Mouse (Mus musculus) large intestine, adult 2 months (tissue): ENCODE measurements around the gene Dnaaf1. TPM values are rescaled to one million over a fixed set of nuclear protein-coding genes. Genes with fewer than 3 reads are reported as not detected.

Source experiments
- DNase-seq: peaks from one replicate; pipeline ENCODE4 v3.0.0-alpha.2; 2012; ENCODE audit warnings: low read depth, low spot score
- WGBS: fragments of 180-500 bp; shearing (Covaris S2); methylation state at CpG from one replicate; pipeline ENCODE4 v1.1.7; 2018; 5-methylcytosine and 5-hydroxymethylcytosine counted together
- polyA plus RNA-seq: library from polyadenylated mRNA; depleted of rRNA; stranded (reverse); fragments of >200 nt; gene quantifications from 2 replicates; pipeline ENCODE4 v1.2.3, GENCODE M21; 2012; rRNA removed

Dnaaf1 gene
- 3.5 and 7.3 TPM in 2 replicates for polyA plus RNA-seq

DNA sequence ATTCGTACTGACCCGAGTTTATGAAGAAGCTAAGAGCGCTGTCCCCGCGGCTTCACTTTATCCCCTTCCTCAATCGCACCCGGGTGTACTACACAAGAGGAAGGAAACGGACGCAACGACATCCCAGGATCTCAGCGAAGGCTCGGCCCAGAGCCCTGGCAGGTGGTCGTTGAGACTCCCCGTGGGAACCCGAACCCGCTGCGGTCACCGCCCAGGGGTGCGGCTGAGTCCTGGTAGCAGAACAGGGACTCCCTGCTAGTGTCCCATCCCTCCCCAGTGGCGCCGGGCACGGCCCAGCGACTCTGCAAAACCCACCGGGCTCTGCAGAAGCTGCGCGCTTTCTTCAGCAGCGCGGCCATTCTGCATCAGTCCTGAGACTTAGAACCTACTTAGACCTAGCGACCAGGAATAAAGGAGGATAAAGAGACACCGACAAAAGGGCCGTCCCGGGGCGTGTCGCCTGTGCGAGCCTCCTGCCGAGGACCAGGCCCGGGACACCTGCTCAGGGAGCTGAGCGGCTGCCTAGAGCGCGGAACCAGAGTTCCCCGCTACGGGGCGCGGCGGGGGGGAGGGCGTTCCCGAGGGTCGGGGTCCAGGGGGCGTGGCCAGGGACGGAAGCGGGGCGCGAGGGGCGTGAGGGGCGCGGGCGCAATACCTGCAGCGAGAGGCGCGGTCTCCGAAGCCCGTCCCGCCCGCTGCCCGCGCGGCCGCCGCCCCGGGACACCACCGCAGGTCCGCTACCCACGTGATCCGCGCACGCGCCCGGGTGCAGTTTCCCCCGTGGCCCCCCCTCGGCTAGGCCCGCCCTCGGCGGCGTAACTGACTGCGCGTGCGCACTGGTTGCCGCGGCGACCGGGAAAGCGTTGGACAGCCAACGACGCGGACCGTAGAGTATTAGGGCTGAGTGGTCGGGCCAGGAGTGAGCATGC is at the start of gene Dnaaf1, which contains the start of gene Hsdl1:
Dnaaf1 (plus strand) TSS at position 799 of the 929 bp plus-strand sequence.
Hsdl1 (minus strand) TSS at position 747 of the 929 bp plus-strand sequence.
- under 1% methylated on average over 96 of the region's 97 CpGs for WGBS
- no peak for DNase-seq

DNA sequence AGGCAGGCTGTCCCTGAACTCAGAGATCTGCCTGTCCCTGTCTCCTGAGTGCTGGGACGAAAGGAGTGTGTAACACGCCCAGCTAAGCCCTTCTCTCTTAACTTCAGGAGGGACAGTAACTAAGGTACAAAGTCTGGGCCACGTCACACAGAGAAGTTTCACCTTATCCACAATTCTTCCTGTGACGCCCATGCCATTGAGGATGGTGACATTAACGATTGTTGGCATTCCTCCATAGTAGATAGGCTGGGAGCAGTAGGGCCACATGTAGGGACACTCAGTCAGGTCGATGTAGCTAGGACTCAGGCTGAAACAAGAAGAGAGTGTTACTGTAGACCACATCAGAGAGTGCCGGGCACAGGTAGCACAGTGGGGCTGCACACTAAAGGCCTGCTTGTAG is 46.3 kb upstream of the Dnaaf1 start:
- DNase-seq: peak; percentile 82
- 43% methylated on average over 7 of the region's 7 CpGs for WGBS

DNA sequence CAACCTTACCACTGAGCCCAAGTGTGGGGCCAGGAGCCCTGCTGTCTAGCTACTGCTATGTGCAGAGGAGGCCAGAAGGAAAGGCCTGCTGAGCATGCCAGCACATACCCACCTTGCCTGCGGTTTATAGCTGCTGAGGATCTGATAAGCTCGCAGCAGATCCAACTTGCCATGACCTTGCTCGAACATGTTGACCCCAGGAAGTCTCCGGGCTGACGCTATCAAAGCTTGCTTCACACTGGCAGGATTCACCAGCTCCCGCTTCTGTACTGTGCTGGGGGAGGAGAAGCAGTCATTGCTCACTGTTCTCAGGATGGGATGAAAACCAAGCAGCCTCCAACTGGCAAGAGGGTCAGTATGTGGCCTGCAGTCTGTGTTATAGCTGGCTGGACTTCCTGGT is 44.1 kb upstream of the Dnaaf1 start:
- DNase-seq: no peak
- 49% methylated on average over 6 of the region's 6 CpGs for WGBS

DNA sequence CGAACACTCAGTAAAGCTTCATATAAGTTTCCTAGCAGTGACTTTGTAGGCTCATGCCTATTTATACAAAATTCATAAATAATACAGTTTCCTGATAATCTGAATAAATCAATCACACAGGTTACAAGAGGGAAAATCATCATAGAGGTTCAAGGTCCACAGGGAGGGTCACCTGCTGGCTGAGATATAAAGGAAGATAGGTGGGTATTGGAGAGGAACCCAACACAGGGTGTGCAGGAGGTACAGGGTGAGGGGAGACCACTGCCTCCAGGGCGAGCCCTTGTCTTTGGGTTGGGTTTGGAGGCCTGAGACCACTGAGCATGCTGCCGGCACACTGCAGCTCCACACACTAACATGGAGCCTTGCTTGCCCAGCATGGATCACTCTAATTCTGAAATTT is 43.6 kb upstream of the Dnaaf1 start:
- 74% methylated on average over 3 of the region's 3 CpGs for WGBS
- DNase-seq: no peak

DNA sequence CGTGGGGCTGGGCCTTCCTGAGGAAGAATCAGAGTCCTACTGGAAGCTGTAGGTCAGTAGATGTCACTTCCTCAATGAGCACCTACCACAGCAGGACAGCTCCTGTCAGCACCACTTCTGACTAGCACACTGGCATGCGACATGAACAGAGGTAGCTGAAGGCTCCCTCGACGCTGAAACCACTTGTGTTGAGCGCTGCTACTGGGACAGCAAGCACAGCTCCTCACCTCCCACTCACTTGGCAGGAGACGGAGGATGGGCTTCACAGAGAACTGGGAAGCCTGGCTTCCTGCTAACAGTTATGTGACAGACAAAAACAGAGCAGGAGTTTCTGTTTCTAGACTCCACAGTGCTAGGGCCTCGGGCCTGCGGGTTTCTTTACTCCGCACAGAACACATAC is 43.1 kb upstream of the Dnaaf1 start:
- DNase-seq: no peak
- 80% methylated on average over 9 of the region's 9 CpGs for WGBS

DNA sequence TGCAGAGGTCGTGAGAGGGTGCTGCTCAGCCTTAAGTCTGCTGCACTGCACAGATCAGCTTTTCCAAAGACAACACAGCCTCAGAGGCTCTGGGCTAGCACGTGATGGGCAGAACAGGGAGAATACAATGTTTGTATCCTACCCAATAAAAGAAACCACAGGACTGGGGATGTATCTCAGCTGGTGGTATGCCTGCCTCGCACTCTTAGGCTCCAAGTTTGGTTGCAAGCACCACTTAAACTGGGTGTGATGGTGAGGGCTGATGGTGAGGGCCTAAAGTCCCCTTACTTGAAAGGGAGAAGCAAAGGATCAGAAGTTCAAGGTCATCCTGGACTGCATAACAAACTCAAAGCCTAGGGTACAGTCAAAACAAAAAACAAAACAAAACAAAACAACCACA is 30.4 kb upstream of the Dnaaf1 start:
- WGBS: 50% methylated on average over 3 of the region's 3 CpGs
- DNase-seq: no peak

DNA sequence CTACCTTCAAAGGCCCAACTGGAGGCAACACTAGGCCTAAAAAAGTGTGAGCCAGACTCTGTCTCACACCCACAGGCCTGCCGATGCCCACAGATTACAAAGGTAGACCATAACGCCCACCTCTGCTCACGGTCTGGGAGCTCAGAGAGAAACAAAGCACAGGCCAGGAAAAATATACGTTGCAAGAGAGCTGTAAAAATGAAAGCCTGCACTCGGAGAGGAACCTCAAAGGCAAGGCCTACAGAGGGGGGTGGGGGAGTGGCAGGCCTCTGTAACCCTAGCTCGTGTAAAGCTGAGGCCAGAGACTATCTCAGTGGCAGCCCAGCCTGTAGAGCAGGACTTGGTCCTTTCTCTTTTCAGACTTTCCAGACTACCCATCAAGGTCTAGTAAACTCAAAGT is 29.9 kb upstream of the Dnaaf1 start:
- WGBS: 48% methylated on average over 6 of the region's 6 CpGs
- DNase-seq: no peak

DNA sequence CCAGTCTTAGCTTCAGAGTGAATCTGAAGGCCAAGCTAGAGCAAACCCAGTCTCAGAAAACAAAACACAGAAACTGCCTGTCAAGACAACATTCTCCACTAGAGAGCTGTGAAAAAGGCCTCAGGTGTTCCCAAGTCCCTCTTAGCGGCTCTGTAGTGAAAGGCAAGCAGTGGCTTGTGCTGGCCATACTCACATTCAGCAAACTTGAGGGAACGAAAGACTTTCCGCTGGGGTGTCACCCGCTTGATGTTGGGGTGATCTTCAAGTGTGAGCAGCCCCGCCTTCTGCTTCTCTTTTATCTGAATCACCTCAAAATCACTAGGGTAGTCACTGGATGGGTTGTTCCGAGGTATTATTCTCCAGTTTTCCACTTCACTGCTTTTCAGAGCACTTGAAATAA is 29.2 kb upstream of the Dnaaf1 start:
- 97% methylated on average over 6 of the region's 6 CpGs for WGBS
- no peak for DNase-seq

DNA sequence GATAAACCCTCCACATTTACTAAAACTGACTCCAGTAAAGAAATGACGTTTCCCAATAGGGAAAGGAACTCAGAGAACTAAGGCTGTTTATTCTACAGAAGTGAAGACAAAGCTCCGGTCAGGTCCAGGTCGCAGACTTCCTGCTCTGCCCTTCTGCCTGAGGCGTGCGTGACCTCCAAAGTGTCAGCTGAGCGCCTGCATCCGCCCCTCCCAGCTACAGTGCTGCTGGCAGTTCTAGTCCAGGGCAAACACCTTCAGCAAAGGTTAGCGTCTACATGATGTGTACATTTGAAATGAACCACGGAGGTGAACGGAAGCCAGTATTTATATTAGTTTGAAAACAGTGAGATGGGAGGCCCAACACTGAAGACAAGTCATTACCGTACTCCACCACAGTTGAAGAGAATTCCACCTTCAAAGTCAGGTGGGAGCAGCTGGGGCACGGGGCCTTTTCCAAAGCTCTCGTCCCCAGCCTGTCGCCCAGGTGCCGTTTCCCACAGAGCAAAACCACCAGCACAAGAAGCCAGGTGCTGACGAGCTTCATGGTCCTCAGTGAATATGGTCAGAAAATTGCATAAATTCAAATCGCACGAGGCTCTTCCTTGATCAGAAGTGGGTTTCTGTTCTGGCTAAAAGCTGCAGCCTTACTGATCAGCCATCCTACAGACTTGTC is 27.9 kb upstream of the Dnaaf1 start:
- WGBS: 57% methylated on average over 18 of the region's 18 CpGs
- DNase-seq: no peak

DNA sequence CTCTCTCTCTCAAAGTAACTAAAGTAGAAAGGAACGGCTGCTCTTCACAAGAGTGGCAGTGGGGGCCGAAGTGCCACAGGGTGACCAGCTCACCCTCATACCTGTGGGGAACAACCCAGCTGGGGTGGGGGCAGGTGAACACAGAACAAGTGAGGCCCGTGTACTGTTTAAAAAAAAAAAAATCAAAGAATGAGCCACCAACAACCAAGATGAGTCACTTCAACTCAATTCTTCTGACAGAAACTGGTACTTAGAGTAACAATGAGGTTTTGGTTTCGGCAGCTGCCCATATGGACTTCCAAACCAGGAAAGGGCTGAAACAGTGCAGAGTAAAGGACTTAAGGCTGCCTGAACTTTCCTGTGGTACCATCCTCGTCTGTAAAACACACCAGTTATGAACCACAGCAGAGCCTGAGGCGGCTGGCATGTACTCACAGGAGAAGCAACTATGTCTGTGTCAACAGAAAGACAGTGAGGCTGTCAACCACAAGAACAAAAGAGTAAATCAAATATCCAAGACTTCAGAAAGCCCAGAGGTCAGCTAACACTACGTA is 26.4 kb upstream of the Dnaaf1 start:
- 53% methylated on average over 7 of the region's 7 CpGs for WGBS
- DNase-seq: no peak

DNA sequence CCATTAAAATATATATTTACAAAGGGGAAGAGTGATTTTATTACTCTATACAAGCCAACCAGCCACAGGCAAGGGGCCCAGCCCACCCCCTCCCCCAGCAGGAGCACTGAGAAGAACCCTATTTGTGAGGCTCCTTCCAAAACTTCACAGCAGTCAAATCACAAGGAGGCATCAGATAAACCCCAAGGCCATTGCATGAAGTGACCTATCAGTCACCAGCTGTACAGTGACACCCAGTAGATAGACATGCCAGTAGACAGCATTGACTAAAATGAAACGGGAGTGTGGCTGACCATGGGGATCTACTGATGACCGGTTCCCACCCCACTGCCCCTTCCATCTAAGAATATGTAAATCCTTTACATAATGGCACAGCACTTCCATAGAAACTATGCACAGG is 22.1 kb upstream of the Dnaaf1 start:
- 24% methylated on average over 2 of the region's 2 CpGs for WGBS
- DNase-seq: no peak

DNA sequence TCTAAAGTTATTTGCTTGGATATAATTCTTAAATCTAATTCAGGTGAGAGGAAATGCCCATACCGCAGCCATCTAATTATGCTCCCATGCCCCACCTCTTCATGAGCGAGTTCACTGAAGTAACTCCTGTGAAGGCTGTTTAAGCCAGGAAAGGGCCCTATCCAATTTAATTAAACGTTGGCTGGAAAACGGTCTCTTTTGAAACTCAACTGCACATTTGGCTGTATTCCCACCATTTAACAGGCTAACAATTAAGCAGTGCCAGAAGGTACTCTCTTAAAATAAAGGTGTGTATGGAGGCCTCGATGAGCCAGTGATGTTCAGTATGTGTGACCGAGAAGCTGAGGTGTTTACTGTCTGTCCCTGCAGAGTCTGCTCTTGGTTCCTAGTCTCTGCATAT is 19.2 kb upstream of the Dnaaf1 start:
- no peak for DNase-seq
- 33% methylated on average over 6 of the region's 6 CpGs for WGBS

DNA sequence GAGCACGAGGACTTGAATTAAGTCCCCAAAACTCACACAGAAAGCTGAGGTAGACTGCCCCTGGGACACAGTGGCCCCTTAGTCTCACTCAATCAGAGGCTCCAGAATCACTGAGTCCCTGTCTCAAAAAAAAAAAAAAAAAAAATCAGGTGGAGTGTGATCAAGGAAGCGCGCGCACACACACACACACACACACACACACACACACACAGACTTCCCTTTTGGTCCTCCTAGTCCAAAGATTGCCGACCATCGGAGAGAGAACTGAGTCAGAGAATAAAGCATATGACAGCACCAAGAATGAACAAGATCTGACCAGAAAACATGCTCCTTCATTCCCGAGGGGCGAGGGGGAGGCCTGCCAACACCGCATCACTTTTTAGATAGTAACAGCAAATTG is 17.9 kb upstream of the Dnaaf1 start:
- no peak for DNase-seq
- 30% methylated on average over 9 of the region's 9 CpGs for WGBS

DNA sequence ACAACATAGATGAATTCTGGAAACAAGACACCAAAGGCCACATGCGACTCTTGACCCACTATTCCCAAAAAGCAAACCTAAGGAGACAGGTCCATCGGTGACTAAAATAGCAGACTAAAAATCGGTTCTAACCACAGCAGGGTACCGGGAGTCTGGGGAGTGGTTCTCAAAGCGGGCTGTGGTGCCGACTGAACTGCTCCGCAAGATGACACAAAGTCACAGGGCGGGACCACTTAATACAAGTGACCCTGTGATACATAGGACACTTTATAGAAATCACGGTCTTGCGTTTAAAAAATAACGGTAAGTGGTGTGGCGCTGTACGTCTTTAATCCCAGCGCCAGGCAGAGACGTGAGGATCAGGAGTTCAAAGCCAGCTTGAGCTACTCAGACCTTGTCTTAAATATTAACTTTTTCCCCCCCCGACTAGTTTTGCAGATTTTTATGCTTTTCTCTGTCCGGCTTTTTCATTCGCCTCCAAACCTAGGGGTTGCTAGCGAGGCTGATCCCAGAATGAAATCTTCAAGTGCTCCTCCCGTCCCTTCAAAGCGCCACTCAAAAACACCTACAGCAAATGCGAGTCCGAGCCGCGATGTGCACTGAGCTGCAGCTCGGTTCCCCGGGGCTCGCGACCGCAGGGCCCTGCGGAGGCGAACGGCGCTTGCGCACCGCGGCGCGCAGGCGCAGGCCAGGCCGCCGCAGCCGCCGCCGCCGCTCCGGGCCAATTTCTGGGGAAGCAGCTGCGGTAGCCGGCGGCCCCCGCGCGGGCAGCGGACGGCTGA is 17.0 kb upstream of the Dnaaf1 start:
- DNase-seq: no peak

DNA sequence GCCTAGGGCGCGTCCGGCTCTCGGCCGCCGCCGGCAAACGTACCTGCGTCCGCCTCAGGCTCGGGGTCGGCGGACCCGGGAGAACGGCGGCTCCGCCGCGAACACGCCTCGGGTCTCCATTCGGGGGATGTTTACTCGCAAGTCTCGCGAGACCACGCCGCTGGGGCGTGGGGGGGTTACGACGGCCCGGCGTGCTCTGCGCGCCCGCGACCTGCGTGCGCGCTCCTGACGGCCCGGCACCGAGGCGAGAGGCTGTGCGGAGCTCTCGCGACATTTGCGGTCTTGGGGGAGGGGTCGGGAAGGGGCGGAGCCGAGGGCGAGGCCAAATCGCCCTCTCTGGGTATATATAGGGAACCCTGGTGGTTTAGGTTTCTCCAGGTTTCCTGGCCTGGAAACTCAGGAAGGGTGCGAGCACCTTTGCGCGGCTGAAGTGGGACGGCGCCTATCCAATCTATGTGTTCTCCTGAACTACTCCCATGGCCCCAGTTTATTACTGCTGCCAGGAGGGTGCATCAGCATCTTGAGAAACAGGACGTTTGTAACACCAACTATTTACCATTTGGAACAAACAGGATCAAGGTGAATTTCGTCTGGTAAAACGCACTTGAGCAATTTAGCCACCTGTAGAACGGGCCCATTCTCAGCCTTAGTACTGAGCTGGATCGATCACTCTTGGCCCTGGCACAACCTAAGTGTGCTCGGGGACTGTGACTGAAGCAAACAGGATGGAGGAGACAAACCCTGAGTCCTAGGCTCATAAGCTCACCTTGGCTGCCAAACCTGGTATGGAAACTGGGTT is 16.2 kb upstream of the Dnaaf1 start, which contains the start of gene Mbtps1:
Mbtps1 (minus strand) TSS at position 133 of the 799 bp plus-strand sequence.
- peak; percentile 84 for DNase-seq
- WGBS: 3% methylated on average over 63 of the region's 63 CpGs

More for the DNA sequence above, 17.0 kb upstream of the Dnaaf1 start:
- 1% methylated on average over 55 of the region's 55 CpGs for WGBS

DNA sequence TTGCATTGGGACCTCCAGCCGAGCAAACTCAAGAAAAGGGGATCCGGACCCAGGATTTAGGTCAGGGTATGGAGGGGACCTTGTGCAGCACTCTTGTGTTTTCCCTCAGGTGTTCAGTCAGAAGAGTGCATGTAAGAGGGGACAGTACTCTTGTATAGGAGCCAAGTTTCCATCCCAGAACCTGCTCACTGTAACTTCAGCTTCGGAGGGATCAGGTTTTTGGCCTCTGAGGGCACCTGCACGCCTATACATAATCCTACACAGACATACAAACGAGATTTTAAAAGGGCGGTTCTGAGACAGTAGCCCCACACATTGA is 15.7 kb upstream of the Dnaaf1 start:
- DNase-seq: no peak
- 81% methylated on average over 6 of the region's 6 CpGs for WGBS

DNA sequence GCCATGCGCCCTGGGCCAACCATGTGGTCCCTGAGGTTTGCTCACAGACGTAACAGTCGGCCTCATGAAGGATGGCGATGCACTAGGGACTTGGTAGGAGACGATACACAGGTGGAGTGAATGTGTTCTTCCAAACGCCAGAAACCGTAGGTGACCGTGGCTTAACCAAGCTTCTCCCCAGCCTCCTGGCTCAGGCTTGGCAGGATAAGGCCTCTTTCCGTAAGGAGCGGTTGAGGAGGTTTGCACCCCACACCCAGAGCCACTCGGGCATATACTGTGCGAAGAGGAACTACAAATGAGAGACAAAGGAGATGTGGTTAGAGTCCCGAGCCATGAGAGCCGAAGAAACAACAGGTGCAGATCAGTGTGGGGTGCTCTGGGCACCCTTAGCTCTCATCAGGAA is 11.2 kb upstream of the Dnaaf1 start:
- no peak for DNase-seq
- 92% methylated on average over 14 of the region's 14 CpGs for WGBS

DNA sequence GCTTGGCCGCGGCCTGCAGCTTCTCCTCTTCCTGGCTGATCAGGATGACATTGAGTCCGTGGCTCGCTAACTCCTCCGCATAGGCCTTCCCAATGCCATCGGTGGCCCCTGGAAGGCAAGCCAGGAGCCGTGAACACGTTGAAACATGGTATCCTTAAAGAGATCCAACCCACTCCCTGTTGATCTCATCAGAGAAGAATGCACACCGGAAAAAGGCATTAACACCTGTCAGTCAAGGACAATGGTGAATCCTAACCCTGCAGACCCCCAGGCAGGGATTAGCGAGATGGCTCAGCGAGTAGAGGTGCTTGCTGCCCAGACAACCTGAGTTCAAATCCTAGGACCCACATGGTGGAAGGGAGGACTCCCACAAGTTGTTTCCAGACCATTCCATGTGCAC is 8.7 kb upstream of the Dnaaf1 start:
- DNase-seq: no peak
- 89% methylated on average over 11 of the region's 11 CpGs for WGBS

DNA sequence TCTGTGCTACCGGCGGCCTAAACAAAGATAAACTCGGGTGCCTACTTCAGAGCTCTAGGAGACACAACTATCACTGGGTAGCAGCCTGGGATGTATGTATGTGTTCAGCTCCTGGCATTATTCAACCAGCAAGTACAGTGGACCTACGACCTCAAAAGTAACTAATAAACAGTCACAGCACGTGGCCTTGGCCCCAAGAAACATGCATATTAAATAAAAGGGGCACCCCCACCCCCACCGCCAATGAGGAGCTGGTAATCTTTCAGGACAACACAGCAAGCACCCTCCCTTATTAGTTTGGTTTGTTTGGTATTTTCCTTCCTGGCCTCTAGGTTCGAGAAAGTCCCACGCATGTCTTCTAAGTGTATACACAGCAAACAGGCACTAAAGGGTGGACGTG is 6.8 kb upstream of the Dnaaf1 start:
- 83% methylated on average over 9 of the region's 9 CpGs for WGBS

More for the DNA sequence above, 6.8 kb upstream of the Dnaaf1 start:
- DNase-seq: no peak
